In the genomic region with DNA sequence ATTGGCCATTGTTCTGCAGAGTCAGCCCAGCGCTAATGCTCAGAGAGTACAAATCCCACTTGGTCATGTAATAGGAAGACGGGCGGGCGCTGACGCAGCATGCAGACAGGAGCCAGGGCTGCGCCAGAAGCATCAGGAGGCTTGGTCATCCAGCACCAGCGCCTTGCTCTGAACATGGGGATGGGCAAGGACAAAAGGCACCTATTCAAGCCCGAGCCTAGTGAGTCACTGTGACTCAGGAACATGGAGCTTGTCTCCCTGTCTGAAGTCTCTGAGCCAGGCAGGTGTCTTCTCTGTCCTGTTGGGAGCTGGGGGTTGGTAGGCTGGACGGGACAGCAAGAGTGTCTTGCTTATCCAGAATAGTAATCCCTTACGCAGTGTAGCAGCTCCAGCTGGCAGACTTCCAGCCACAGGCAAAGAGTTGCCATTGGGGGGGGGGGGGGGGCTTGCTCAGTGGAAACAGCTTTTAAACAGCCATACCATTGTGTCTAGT, we compare ENCODE assay signal across 11 mouse cellular contexts. TPM values are rescaled to one million over a fixed set of nuclear protein-coding genes. Genes with fewer than 3 reads are reported as not detected.
DNase-seq lines count a peak whose midpoint lies in the region; ATAC-seq and TF ChIP-seq lines count a peak whose summit lies in the region.
"Had no signal": no experiment of that assay in that cellular context is flagged by ENCODE, and none has a peak within 500 bp of the region (broad histone marks: within the 10 kb centered on the region; RNA-seq: fewer than 3 reads in every experiment).

No protein-coding gene starts in this region.

- peak; percentile 70 for DNase-seq in adrenal gland, adult 2 months
- no peak for DNase-seq in adrenal gland, adult 18-20 months (ENCODE audit: low spot score in 2 of 2)
- DNase-seq in left cerebral cortex, postnatal 4 days, result peak; percentile 56
- no peak for DNase-seq in left cerebral cortex, postnatal 36 days (ENCODE audit: low spot score in 2 of 2)
- peak; percentile 76 for DNase-seq in brain, embryonic 14.5 days (ENCODE audit: low read depth)
- DNase-seq in midbrain, embryonic 14.5 days, result peak; percentile 74
- no peak for DNase-seq in left cerebral cortex, adult 2 months (ENCODE audit: extremely low spot score in 1 of 2, low spot score in 2 of 2)
- DNase-seq: gastrocnemius, postnatal 14 days had no signal

- no peak overlapping the region for H3K9ac ChIP-seq in midbrain, embryonic 14.5 days (replicated peaks; ENCODE audit: low read length)
- no peak overlapping the region for H3K9ac ChIP-seq in kidney, embryonic 15.5 days

- no peaks in the 10 kb centered on the region for H3K4me1 ChIP-seq in midbrain, embryonic 14.5 days (ENCODE audit: control insufficient read depth, insufficient read depth, low read length)
- H3K4me1 ChIP-seq in kidney, embryonic 15.5 days, result no peaks in the 10 kb centered on the region; the same call in 1 of the 2 replicates

- TF ChIP-seq POLR2A in brain, embryonic 14.5 days (IDR thresholded peaks at IDR 0.05; ENCODE audit: borderline replicate concordance, extremely low read depth, insufficient read depth, insufficient read length, poor library complexity, severe bottlenecking), result no peak

- ATAC-seq in midbrain, embryonic 14.5 days (ENCODE audit: low FRiP score, low TSS enrichment), result peak; percentile 50
- ATAC-seq in kidney, embryonic 15.5 days (replicated peaks; ENCODE audit: low FRiP score), result no peak

- H3K36me3 ChIP-seq in midbrain, embryonic 14.5 days (ENCODE audit: control insufficient read depth, insufficient read depth, low read length), result no peaks in the 10 kb centered on the region
- H3K36me3 ChIP-seq in kidney, embryonic 15.5 days, result no peaks in the 10 kb centered on the region

- peak overlapping the region; percentile 38; the same call in 1 of the 2 replicates for H3K27ac ChIP-seq in midbrain, embryonic 14.5 days (replicated peaks; ENCODE audit: low read depth, low read length)
- no peak overlapping the region for H3K27ac ChIP-seq in kidney, embryonic 15.5 days
- no peak overlapping the region for H3K27ac ChIP-seq in left cerebral cortex, adult 2 months

- WGBS in midbrain, embryonic 14.5 days, result 39% methylated on average over 10 of the region's 10 CpGs
- 64% methylated on average over 10 of the region's 10 CpGs for WGBS in kidney, embryonic 15.5 days

- intact Hi-C loops in left cerebral cortex, postnatal 4 days (cut with DNase I), result no loop called here
- intact Hi-C loops in left cerebral cortex, postnatal 36 days (cut with DNase I), result no loop called here
- intact Hi-C loops in left cerebral cortex, adult 2 months (cut with DNase I), result no loop called here

- no peak overlapping the region for H3K4me3 ChIP-seq in midbrain, embryonic 14.5 days (replicated peaks; ENCODE audit: low read depth, low read length)
- H3K4me3 ChIP-seq in kidney, embryonic 15.5 days (replicated peaks), result no peak overlapping the region
- no peak overlapping the region for H3K4me3 ChIP-seq in left cerebral cortex, adult 2 months

- TF ChIP-seq CTCF in brain, embryonic 14.5 days (IDR thresholded peaks at IDR 0.05; ENCODE audit: borderline replicate concordance, extremely low read depth, insufficient read depth, insufficient read length), result no peak
- no peak for TF ChIP-seq CTCF in left cerebral cortex, adult 2 months (IDR thresholded peaks at IDR 0.05)

- H3K9me3 ChIP-seq in midbrain, embryonic 14.5 days (ENCODE audit: control insufficient read depth, low read length), result no peaks in the 10 kb centered on the region
- no peaks in the 10 kb centered on the region for H3K9me3 ChIP-seq in kidney, embryonic 15.5 days (replicated peaks)

- no peaks in the 10 kb centered on the region for H3K27me3 ChIP-seq in midbrain, embryonic 14.5 days (ENCODE audit: control insufficient read depth, insufficient read depth, low read length)
- no peaks in the 10 kb centered on the region for H3K27me3 ChIP-seq in kidney, embryonic 15.5 days

- H3K4me2 ChIP-seq in midbrain, embryonic 14.5 days (ENCODE audit: low read length), result peak overlapping the region; percentile 11
- H3K4me2 ChIP-seq in kidney, embryonic 15.5 days, result no peak overlapping the region

RNA-seq across cellular contexts. Expression of a gene that starts 11.5 kb away (rescaled TPM):
- 100 to 1,000 TPM; 563 to 611 TPM for total RNA-seq in adrenal gland, adult 2 months (2021)
- 227 and 268 TPM in 2 replicates for polyA plus RNA-seq in adrenal gland, adult 2 months (2012; rRNA removed)
- total RNA-seq in adrenal gland, adult 18-20 months (2021), result 100 to 1,000 TPM; 665 to 853 TPM
- 1,000 to 10,000 TPM; 1,399 to 1,485 TPM for total RNA-seq in left cerebral cortex, postnatal 4 days (2021)
- 1,000 to 10,000 TPM; 1,175 to 1,315 TPM for total RNA-seq in left cerebral cortex, postnatal 36 days (2021)
- 258 and 495 TPM in 2 replicates for polyA plus RNA-seq in brain, embryonic 14.5 days (2012; rRNA removed)
- polyA plus RNA-seq in midbrain, embryonic 14.5 days (2014; fragmentation: Nextera tagmentation; extraction: Ambion mirVana), result 420 and 582 TPM in 2 replicates
- polyA plus RNA-seq in kidney, embryonic 15.5 days (2015; fragmentation: Nextera tagmentation; extraction: Ambion mirVana), result 179 and 189 TPM in 2 replicates
- total RNA-seq in left cerebral cortex, adult 2 months (2021), result 1,000 to 10,000 TPM; 1,191 to 1,224 TPM

RNA-seq across cellular contexts. Expression of a gene that starts 28.4 kb away (rescaled TPM):
- 1 to 10 TPM; 2.8 to 3.1 TPM for total RNA-seq in adrenal gland, adult 2 months (2021)
- 4.3 and 11.1 TPM in 2 replicates for polyA plus RNA-seq in adrenal gland, adult 2 months (2012; rRNA removed)
- 1 to 10 TPM; 3.3 to 4.3 TPM for total RNA-seq in adrenal gland, adult 18-20 months (2021)
- 1 to 10 TPM; 2.0 to 2.7 TPM for total RNA-seq in left cerebral cortex, postnatal 4 days (2021)
- total RNA-seq in left cerebral cortex, postnatal 36 days (2021), result 1 to 10 TPM; 1.4 TPM
- polyA plus RNA-seq in brain, embryonic 14.5 days (2012; rRNA removed), result 2.1 and 5.1 TPM in 2 replicates
- 1.4 and 1.9 TPM in 2 replicates for polyA plus RNA-seq in midbrain, embryonic 14.5 days (2014; fragmentation: Nextera tagmentation; extraction: Ambion mirVana)
- polyA plus RNA-seq in kidney, embryonic 15.5 days (2015; fragmentation: Nextera tagmentation; extraction: Ambion mirVana), result 9.6 and 10.1 TPM in 2 replicates
- total RNA-seq in left cerebral cortex, adult 2 months (2021), result 1 to 10 TPM; 1.3 to 1.5 TPM

RNA-seq across cellular contexts. Expression of a gene that starts 33.9 kb away (rescaled TPM):
- not detected for total RNA-seq in adrenal gland, adult 2 months (2021)
- not detected in 2 replicates for polyA plus RNA-seq in adrenal gland, adult 2 months (2012; rRNA removed)
- total RNA-seq in adrenal gland, adult 18-20 months (2021), result not detected
- total RNA-seq in left cerebral cortex, postnatal 4 days (2021), result not detected
- not detected for total RNA-seq in left cerebral cortex, postnatal 36 days (2021)
- polyA plus RNA-seq in brain, embryonic 14.5 days (2012; rRNA removed), result 0.18 and 0.21 TPM in 2 replicates
- 0.16 TPM in 1 of 2 replicates, not detected in the other for polyA plus RNA-seq in midbrain, embryonic 14.5 days (2014; fragmentation: Nextera tagmentation; extraction: Ambion mirVana)
- polyA plus RNA-seq in kidney, embryonic 15.5 days (2015; fragmentation: Nextera tagmentation; extraction: Ambion mirVana), result 0.30 TPM in 1 of 2 replicates, not detected in the other
- total RNA-seq in left cerebral cortex, adult 2 months (2021), result not detected
- total RNA-seq: gastrocnemius, postnatal 14 days; left cerebral cortex, postnatal 10 days; neutrophil, adult 5-6 weeks had no signal

RNA-seq across cellular contexts. Expression of a gene that starts 48.6 kb away (rescaled TPM):
- total RNA-seq in adrenal gland, adult 2 months (2021), result 10 to 100 TPM; 13.6 to 19.0 TPM
- polyA plus RNA-seq in adrenal gland, adult 2 months (2012; rRNA removed), result 30.1 and 34.3 TPM in 2 replicates
- 10 to 100 TPM; 12.8 to 18.7 TPM for total RNA-seq in adrenal gland, adult 18-20 months (2021)
- 10 to 100 TPM; 13.8 to 14.4 TPM for total RNA-seq in left cerebral cortex, postnatal 4 days (2021)
- 1 to 10 TPM; 7.7 to 8.4 TPM for total RNA-seq in left cerebral cortex, postnatal 36 days (2021)
- 26.7 and 28.4 TPM in 2 replicates for polyA plus RNA-seq in brain, embryonic 14.5 days (2012; rRNA removed)
- 23.0 and 24.0 TPM in 2 replicates for polyA plus RNA-seq in midbrain, embryonic 14.5 days (2014; fragmentation: Nextera tagmentation; extraction: Ambion mirVana)
- 29.4 and 29.9 TPM in 2 replicates for polyA plus RNA-seq in kidney, embryonic 15.5 days (2015; fragmentation: Nextera tagmentation; extraction: Ambion mirVana)
- 1 to 10 TPM; 8.0 to 9.5 TPM for total RNA-seq in left cerebral cortex, adult 2 months (2021)

RNA-seq across cellular contexts. Expression of a gene that starts 58.2 kb away (rescaled TPM):
- 100 to 1,000 TPM; 236 to 614 TPM for total RNA-seq in adrenal gland, adult 2 months (2021)
- 309 and 678 TPM in 2 replicates for polyA plus RNA-seq in adrenal gland, adult 2 months (2012; rRNA removed)
- 1,000 to 10,000 TPM in 1 of 2 experiments, 100 to 1,000 TPM in 1; 220 to 1,206 TPM for total RNA-seq in adrenal gland, adult 18-20 months (2021)
- total RNA-seq in left cerebral cortex, postnatal 4 days (2021), result 1 to 10 TPM; 3.2 to 3.7 TPM
- total RNA-seq in left cerebral cortex, postnatal 36 days (2021), result 10 to 100 TPM; 11.6 to 24.2 TPM
- 17.2 and 27.4 TPM in 2 replicates for polyA plus RNA-seq in brain, embryonic 14.5 days (2012; rRNA removed)
- 5.5 and 6.4 TPM in 2 replicates for polyA plus RNA-seq in midbrain, embryonic 14.5 days (2014; fragmentation: Nextera tagmentation; extraction: Ambion mirVana)
- polyA plus RNA-seq in kidney, embryonic 15.5 days (2015; fragmentation: Nextera tagmentation; extraction: Ambion mirVana), result 70.0 and 72.9 TPM in 2 replicates
- total RNA-seq in left cerebral cortex, adult 2 months (2021), result 10 to 100 TPM; 19.2 to 19.3 TPM
- total RNA-seq: neutrophil, adult 5-6 weeks had no signal

Comparison
In these comparisons a context has a peak if more than half of its experiments do, and no peak if none do; other contexts are left out.
1. DNase-seq: peak in adrenal gland, adult 2 months (single experiment), left cerebral cortex, postnatal 4 days (single experiment), brain, embryonic 14.5 days (single experiment) and midbrain, embryonic 14.5 days (single experiment); none in adrenal gland, adult 18-20 months (0 of 2), left cerebral cortex, postnatal 36 days (0 of 2) and left cerebral cortex, adult 2 months (0 of 2).